Mouse (Mus musculus) hindbrain, embryonic 15.5 days (tissue): Measurements from ENCODE around the gene Olfr1128. TPM values are rescaled to one million over a fixed set of nuclear protein-coding genes. Genes with fewer than 3 reads are reported as not detected.
"Not testable (repeated sequence)": the region's sequence is repeated elsewhere in the genome, so short reads cannot be mapped to it uniquely, and the experiment has no call there.

Experiments used
- ATAC-seq: fragments of 200-750 bp; cut with Nextera tagmentation; 2 replicates; pipeline ENCODE4 v1.8.0; 2017; ENCODE audit warnings: low read depth, moderate number of reproducible peaks, moderate TSS enrichment; ENCODE audit not compliant: low FRiP score
- H3K27ac ChIP-seq: fragments of 300-500 bp; sonication (generic); replicated peaks from 2 replicates; pipeline ENCODE4 v1.5.1; 2015; ENCODE audit warnings: mild to moderate bottlenecking, inconsistent platforms
- H3K27me3 ChIP-seq: fragments of 300-500 bp; sonication (generic); 2 replicates; pipeline ENCODE4 v1.6.1; 2015; ENCODE audit warnings: control low read depth, inconsistent platforms
- H3K36me3 ChIP-seq: fragments of 300-500 bp; sonication (generic); 2 replicates; pipeline ENCODE4 v1.6.1; 2015; ENCODE audit warnings: control low read depth, inconsistent platforms
- H3K4me1 ChIP-seq: fragments of 300-500 bp; sonication (generic); replicated peaks from 2 replicates; pipeline ENCODE4 v1.6.1; 2015; ENCODE audit warnings: control low read depth, inconsistent platforms
- H3K4me2 ChIP-seq: fragments of 300-500 bp; sonication (generic); 2 replicates; pipeline ENCODE4 v1.6.1; 2015; ENCODE audit warnings: moderate library complexity, mild to moderate bottlenecking, inconsistent platforms
- H3K4me3 ChIP-seq: fragments of 300-500 bp; sonication (generic); 2 replicates; pipeline ENCODE4 v1.5.1; 2015; ENCODE audit warnings: mild to moderate bottlenecking, inconsistent platforms
- H3K9ac ChIP-seq: fragments of 300-500 bp; sonication (generic); 2 replicates; pipeline ENCODE4 v1.6.1; 2015; ENCODE audit warnings: inconsistent platforms
- H3K9me3 ChIP-seq: fragments of 300-500 bp; sonication (generic); 2 replicates; pipeline ENCODE4 v1.6.1; 2016; ENCODE audit warnings: control low read depth, inconsistent platforms
- WGBS: fragments of 180-500 bp; shearing (Covaris S2); methylation state at CpG from one replicate; pipeline ENCODE4 v1.1.7; 2015; 5-methylcytosine and 5-hydroxymethylcytosine counted together
- polyA plus RNA-seq: library from polyadenylated mRNA; unstranded; fragments of >200 nt; fragmentation: Nextera tagmentation; extraction: Ambion mirVana; gene quantifications from 2 replicates; pipeline ENCODE4 v1.2.1, GENCODE M21; 2015

The Olfr1128 gene
- not detected in 2 replicates for polyA plus RNA-seq

DNA sequence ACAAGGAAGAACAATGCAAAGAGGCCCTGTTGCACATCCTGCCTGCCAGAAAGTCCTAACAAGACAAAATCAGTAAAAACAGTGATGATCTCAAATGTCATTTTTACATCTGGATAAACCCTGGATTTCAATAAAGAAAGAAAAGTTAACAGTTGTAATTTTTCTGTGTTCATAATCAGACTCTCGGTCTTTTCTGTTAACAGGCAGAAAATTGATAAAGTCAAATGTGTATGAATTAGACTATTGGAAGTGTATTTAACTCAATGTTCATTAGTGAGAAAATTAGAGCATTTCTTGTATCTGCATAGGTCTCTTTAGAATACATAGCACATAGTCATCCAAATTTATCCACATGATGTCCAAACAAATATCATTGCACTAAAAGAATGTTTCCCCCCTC, at the start of gene Olfr1128:
Gene Olfr1128 (minus strand): TSS at position 101 of the 400 bp plus-strand sequence.
- no peak for ATAC-seq
- Histone ChIP-seq H3K4me1 (no peaks in the 10 kb centered on the region), H3K4me3 (no peak within 1 kb of the TSS), H3K4me2 (no peak within 1 kb of the TSS), H3K27me3 (no peaks in the 10 kb centered on the region), H3K27ac (no peak within 1 kb of the TSS), H3K9ac (no peak within 1 kb of the TSS), H3K9me3 (no peaks in the 10 kb centered on the region), H3K36me3 (no peaks in the 10 kb centered on the region)
- WGBS, result 90% methylated on average over 1 of the region's 1 CpGs

DNA sequence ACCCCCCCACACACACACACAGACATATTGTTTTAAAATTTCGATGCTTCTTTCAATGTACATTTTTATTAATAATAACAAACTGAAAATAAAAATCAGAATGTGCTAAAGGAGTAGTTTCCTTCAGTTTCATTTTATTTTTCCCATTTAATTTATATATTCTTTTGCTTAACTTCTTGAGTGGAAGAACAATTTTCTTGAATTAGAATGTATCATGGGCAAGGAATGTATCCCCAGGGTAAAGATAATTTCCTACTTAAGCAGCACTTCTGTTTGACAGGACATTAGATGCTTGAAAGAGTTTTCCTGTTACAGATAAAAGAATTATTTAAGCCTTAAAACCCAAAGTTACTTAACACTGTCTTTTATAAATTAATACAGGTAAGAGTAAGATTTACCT, 28.3 kb upstream of the Olfr1128 start, which contains the start of gene Olfr1129:
Gene Olfr1129 (plus strand): TSS at position 301 of the 400 bp plus-strand sequence.
- not testable (repeated sequence) for H3K4me3 ChIP-seq, H3K27ac ChIP-seq, H3K4me1 ChIP-seq, ATAC-seq, H3K27me3 ChIP-seq, H3K9me3 ChIP-seq, H3K36me3 ChIP-seq, H3K9ac ChIP-seq, H3K4me2 ChIP-seq
- 73% methylated on average over 1 of the region's 1 CpGs for WGBS

DNA sequence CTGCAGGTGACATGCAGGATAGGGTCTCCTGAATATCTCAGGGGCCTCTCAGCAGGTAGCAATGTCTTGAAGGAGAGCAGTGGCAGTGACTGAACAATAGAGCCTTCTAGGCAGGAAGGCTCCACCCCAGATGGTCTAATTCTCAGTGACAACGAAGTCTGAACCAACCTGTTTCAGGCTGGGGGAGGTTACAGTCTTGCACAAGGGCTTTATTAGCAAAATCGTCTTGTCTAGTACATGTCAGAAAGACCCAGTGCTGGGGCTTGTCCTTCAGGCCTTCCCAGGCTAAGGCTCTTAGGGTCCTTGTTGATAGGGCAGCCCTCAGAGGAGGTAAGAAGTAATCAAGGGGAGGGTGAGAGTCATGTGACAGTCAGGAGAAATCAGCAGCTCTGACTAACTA, 10.5 kb downstream of the Olfr1128 start:
- Histone ChIP-seq H3K4me3 (no peak overlapping the region), H3K36me3 (no peaks in the 10 kb centered on the region), H3K9ac (no peak overlapping the region), H3K9me3 (no peaks in the 10 kb centered on the region), H3K4me1 (no peaks in the 10 kb centered on the region), H3K4me2 (no peak overlapping the region), H3K27me3 (no peaks in the 10 kb centered on the region), H3K27ac (no peak overlapping the region)
- WGBS, result 62% methylated on average over 2 of the region's 2 CpGs
- no peak for ATAC-seq

GRCm38 (mm10) chr2:87531496-87531895, 13.8 kb downstream of the Olfr1128 start, which contains the start of gene Olfr153:
TSS of gene Olfr153 (plus strand) at chr2:87531796.
- H3K9me3 ChIP-seq, result no peaks in the 10 kb centered on the region
- H3K36me3 ChIP-seq, result no peaks in the 10 kb centered on the region
- H3K4me3 ChIP-seq, result no peak within 1 kb of the TSS
- H3K4me2 ChIP-seq, result no peak within 1 kb of the TSS
- no peak within 1 kb of the TSS for H3K9ac ChIP-seq
- no peaks in the 10 kb centered on the region for H3K27me3 ChIP-seq
- no peaks in the 10 kb centered on the region for H3K4me1 ChIP-seq
- ATAC-seq, result no peak
- H3K27ac ChIP-seq, result no peak within 1 kb of the TSS

DNA sequence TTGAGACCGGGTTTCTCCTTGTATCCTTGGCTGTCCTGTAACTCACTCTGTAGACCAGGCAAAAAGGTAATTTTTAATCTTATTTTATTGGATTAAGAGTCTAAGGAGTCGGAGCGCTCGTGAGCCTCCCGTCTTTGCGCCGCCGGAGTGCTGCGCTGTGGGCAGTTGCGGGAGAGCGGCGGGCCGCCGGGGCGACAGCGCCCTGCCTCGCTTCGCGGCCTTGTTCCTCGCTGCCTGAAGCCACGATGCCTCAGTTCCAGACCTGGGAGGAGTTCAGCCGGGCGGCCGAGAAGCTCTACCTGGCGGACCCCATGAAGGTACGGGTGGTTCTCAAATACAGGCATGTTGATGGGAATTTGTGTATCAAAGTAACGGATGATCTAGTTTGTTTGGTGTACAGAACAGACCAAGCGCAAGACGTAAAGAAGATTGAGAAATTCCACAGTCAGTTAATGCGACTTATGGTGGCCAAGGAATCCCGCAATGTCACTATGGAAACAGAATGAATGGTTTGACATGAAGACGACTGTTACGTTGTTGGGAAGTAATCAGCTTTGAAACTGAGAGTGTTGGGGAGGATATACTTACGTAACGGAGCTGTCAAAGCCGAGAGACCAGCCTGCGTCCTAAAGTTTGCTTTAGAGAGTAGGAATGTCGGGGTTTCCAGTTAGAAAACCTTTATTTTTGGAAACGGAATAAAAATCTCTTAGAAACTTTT, 19.3 kb downstream of the Olfr1128 start:
- H3K36me3 ChIP-seq, H3K4me1 ChIP-seq, H3K9me3 ChIP-seq, H3K27ac ChIP-seq, H3K27me3 ChIP-seq, H3K9ac ChIP-seq: not testable (repeated sequence)
- ATAC-seq, result peak; percentile 68
- Histone ChIP-seq H3K4me3 (peak overlapping the region; percentile 36), H3K4me2 (peak overlapping the region; percentile 55)
- 28% methylated on average over 39 of the region's 39 CpGs for WGBS

- H3K4me1 ChIP-seq, result no peaks in the 10 kb centered on the region
- ATAC-seq, result no peak
- WGBS, result 89% methylated on average over 4 of the region's 4 CpGs
These were observed 24.7 kb downstream of the Olfr1128 start for GRCm38 (mm10) chr2:87520651-87521050.

DNA sequence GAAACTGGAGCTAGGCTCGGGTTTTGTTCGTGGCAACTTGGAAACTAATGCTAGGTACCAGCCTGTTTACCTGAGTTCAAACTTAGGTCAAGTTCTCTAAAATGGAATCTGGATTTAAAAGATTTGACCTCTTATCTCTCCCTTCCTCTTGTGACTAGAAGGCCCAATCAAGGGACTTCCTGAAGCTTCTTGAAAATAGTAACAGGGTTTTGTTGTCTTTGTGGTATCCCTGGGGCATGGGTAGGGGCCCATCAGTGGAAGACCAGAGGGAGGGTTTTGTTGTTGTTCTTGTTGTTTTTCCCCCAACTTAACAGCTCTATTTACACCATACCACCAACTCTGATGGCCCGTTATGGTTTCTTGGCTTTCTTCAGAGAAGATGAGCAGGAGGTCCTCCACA, 28.8 kb downstream of the Olfr1128 start:
- H3K9me3 ChIP-seq, result no peaks in the 10 kb centered on the region
- no peaks in the 10 kb centered on the region for H3K36me3 ChIP-seq
- no peak overlapping the region for H3K4me2 ChIP-seq
- no peak overlapping the region for H3K27ac ChIP-seq
- ATAC-seq, result no peak
- H3K9ac ChIP-seq, result no peak overlapping the region
- no peaks in the 10 kb centered on the region for H3K27me3 ChIP-seq
- no peaks in the 10 kb centered on the region for H3K4me1 ChIP-seq
- WGBS, result 91% methylated on average over 3 of the region's 3 CpGs
- no peak overlapping the region for H3K4me3 ChIP-seq

More at GRCm38 (mm10) chr2:87520651-87521050, 24.7 kb downstream of the Olfr1128 start:
- Histone ChIP-seq H3K9ac (no peak overlapping the region), H3K9me3 (no peaks in the 10 kb centered on the region), H3K27me3 (no peaks in the 10 kb centered on the region), H3K36me3 (no peaks in the 10 kb centered on the region), H3K4me2 (no peak overlapping the region), H3K27ac (no peak overlapping the region), H3K4me3 (no peak overlapping the region)

DNA sequence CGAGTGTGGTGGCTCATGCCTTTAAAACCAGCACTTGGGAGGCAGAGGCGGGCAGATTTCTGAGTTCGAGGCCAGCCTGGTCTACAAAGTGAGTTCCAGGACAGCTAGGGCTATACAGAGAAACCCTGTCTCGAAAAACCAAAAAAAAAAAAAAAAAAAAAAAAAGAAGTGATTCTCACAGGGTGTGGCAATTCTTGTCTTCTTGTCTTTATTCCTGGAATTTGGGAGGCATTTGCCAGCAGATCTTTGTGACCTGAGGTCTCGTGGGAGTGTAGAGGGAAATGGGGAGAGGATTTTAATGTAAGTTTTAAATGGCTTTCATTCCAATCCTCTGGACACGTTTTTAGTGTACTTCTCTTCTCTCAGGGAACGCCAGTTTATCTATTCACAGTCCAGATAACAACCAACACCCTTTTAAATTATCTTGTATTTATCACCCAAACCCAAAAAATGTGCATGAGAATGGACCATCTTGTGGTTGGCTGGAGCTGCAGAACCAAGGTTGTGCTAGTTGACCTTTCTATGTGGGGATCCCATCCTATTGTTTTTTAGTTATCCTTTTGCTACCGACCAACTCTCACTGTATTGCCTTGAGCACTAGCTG, 29.8 kb downstream of the Olfr1128 start:
- Histone ChIP-seq H3K4me2 (no peak overlapping the region), H3K9me3 (no peaks in the 10 kb centered on the region), H3K27me3 (no peaks in the 10 kb centered on the region), H3K9ac (no peak overlapping the region), H3K4me1 (no peaks in the 10 kb centered on the region), H3K36me3 (no peaks in the 10 kb centered on the region), H3K4me3 (no peak overlapping the region), H3K27ac (no peak overlapping the region)
- 83% methylated on average over 8 of the region's 8 CpGs for WGBS
- no peak for ATAC-seq

DNA sequence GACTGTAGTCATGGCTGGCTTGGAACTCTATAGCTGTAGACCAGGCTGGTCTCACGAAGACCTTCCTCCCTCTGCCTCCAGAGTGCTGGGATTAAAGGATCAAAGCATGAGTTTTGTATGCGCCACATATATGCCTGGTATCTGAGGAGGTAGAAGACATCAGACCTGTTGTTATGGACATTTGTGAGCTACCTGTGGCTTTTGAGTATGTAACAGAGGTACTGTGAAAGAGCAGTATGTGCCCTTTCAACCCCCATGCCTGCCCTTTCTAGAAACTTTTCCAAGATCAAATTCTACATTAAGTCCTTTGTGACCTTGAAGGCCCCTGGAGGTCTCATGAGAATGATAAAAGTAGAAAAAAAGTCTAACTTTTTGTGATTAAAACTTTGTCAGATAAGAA, 30.3 kb downstream of the Olfr1128 start:
- Histone ChIP-seq H3K9me3 (no peaks in the 10 kb centered on the region), H3K4me3 (no peak overlapping the region), H3K4me2 (no peak overlapping the region), H3K36me3 (no peaks in the 10 kb centered on the region), H3K9ac (no peak overlapping the region), H3K27ac (no peak overlapping the region), H3K27me3 (no peaks in the 10 kb centered on the region), H3K4me1 (no peaks in the 10 kb centered on the region)
- WGBS, result 87% methylated on average over 2 of the region's 2 CpGs
- no peak for ATAC-seq

DNA sequence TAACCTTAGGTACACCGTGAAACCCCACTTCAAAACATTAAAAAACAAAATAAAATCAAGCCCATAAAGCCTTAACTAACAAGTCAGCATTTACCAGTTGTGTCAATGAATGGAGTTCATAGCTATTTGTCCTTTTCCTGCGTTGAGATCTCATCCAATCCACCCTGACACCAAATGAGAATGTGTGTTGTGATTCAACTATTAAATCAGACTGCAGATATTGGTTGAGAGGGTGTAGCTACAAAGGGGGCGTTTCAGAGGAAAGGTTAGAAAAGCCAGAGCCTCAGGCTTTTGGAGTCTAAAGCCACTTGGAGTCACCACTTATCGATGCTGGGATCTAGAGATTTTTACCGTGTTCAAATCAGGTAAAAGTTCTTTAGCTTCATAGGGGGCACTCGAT, 39.1 kb downstream of the Olfr1128 start, which contains the start of gene Pramel6:
Gene Pramel6 (plus strand): TSS at position 301 of the 400 bp plus-strand sequence.
- Histone ChIP-seq H3K9me3 (no peaks in the 10 kb centered on the region), H3K27me3 (no peaks in the 10 kb centered on the region), H3K9ac (no peak within 1 kb of the TSS), H3K4me2 (no peak within 1 kb of the TSS), H3K36me3 (no peaks in the 10 kb centered on the region), H3K4me1 (no peaks in the 10 kb centered on the region), H3K4me3 (no peak within 1 kb of the TSS), H3K27ac (no peak within 1 kb of the TSS)
- WGBS, result 86% methylated on average over 6 of the region's 6 CpGs
- no peak for ATAC-seq

- H3K4me3 ChIP-seq, H3K9me3 ChIP-seq, H3K36me3 ChIP-seq, ATAC-seq, H3K4me1 ChIP-seq, H3K4me2 ChIP-seq, H3K27ac ChIP-seq, H3K9ac ChIP-seq, H3K27me3 ChIP-seq: not testable (repeated sequence)
- WGBS, result 89% methylated on average over 4 of the region's 5 CpGs
These were observed 48.3 kb downstream of the Olfr1128 start, which contains the start of gene Pramel7 for GRCm38 (mm10) chr2:87496993-87497392. TSS of gene Pramel7 (minus strand) at chr2:87497093.
